Mouse (Mus musculus): ENCODE measurements around the gene Pla2g4a.
"Not testable (repeated sequence)": the region's sequence is repeated elsewhere in the genome, so short reads cannot be mapped to it uniquely, and the experiment has no call there.

Pla2g4a gene

GRCm38 (mm10) chr1:149937825-149938224 lies 23.3 kb downstream of the Pla2g4a start:
- no peak for DNase-seq (ENCODE audit: inconsistent ontology term)

- DNase-seq (ENCODE audit: inconsistent ontology term), result peak; percentile 24
These were observed 31.9 kb downstream of the Pla2g4a start for GRCm38 (mm10) chr1:149929140-149929539.

- DNase-seq (ENCODE audit: inconsistent ontology term), result not testable (repeated sequence)
These were observed 37.4 kb downstream of the Pla2g4a start for GRCm38 (mm10) chr1:149923737-149924136.

GRCm38 (mm10) chr1:149922219-149922618 lies 38.9 kb downstream of the Pla2g4a start:
- DNase-seq (ENCODE audit: inconsistent ontology term), result peak; percentile 64

- no peak for DNase-seq (ENCODE audit: inconsistent ontology term)
These were observed 39.8 kb downstream of the Pla2g4a start for GRCm38 (mm10) chr1:149921325-149921724.

- DNase-seq (ENCODE audit: inconsistent ontology term), result no peak
These were observed 41.8 kb downstream of the Pla2g4a start for GRCm38 (mm10) chr1:149919301-149919700.

- no peak for DNase-seq (ENCODE audit: inconsistent ontology term)
These were observed 48.1 kb downstream of the Pla2g4a start for GRCm38 (mm10) chr1:149912984-149913383.

GRCm38 (mm10) chr1:149911050-149911449 lies 50.0 kb downstream of the Pla2g4a start:
- no peak for DNase-seq (ENCODE audit: inconsistent ontology term)

- DNase-seq (ENCODE audit: inconsistent ontology term), result no peak
These were observed 63.0 kb downstream of the Pla2g4a start for GRCm38 (mm10) chr1:149898001-149898625.

GRCm38 (mm10) chr1:149896590-149896989 lies 64.5 kb downstream of the Pla2g4a start:
- DNase-seq (ENCODE audit: inconsistent ontology term), result no peak

GRCm38 (mm10) chr1:149894940-149895339 lies 66.2 kb downstream of the Pla2g4a start:
- DNase-seq (ENCODE audit: inconsistent ontology term), result no peak

GRCm38 (mm10) chr1:149893903-149894302 lies 67.2 kb downstream of the Pla2g4a start:
- DNase-seq (ENCODE audit: inconsistent ontology term), result no peak

GRCm38 (mm10) chr1:149891057-149891456 lies 70.0 kb downstream of the Pla2g4a start:
- no peak for DNase-seq (ENCODE audit: inconsistent ontology term)

- no peak for DNase-seq (ENCODE audit: inconsistent ontology term)
These were observed 78.6 kb downstream of the Pla2g4a start for GRCm38 (mm10) chr1:149882419-149883025.

GRCm38 (mm10) chr1:149878175-149878574 lies 82.9 kb downstream of the Pla2g4a start:
- no peak for DNase-seq (ENCODE audit: inconsistent ontology term)

- peak; percentile 26 for DNase-seq (ENCODE audit: inconsistent ontology term)
These were observed 84.6 kb downstream of the Pla2g4a start for GRCm38 (mm10) chr1:149876502-149876901.

- DNase-seq (ENCODE audit: inconsistent ontology term), result no peak
These were observed 89.5 kb downstream of the Pla2g4a start for GRCm38 (mm10) chr1:149871625-149872024.

GRCm38 (mm10) chr1:149867323-149867722 lies 93.8 kb downstream of the Pla2g4a start:
- no peak for DNase-seq (ENCODE audit: inconsistent ontology term)

- DNase-seq (ENCODE audit: inconsistent ontology term), result no peak
These were observed 94.9 kb downstream of the Pla2g4a start for GRCm38 (mm10) chr1:149866202-149866601.

GRCm38 (mm10) chr1:149862801-149863200 lies 98.3 kb downstream of the Pla2g4a start:
- DNase-seq (ENCODE audit: inconsistent ontology term), result peak; percentile 43

GRCm38 (mm10) chr1:149862181-149862580 lies 98.9 kb downstream of the Pla2g4a start:
- no peak for DNase-seq (ENCODE audit: inconsistent ontology term)

- DNase-seq (ENCODE audit: inconsistent ontology term), result no peak
These were observed 99.5 kb downstream of the Pla2g4a start for GRCm38 (mm10) chr1:149861543-149861942.

- DNase-seq (ENCODE audit: inconsistent ontology term), result no peak
These were observed 102.4 kb downstream of the Pla2g4a start for GRCm38 (mm10) chr1:149858734-149859133.

GRCm38 (mm10) chr1:149856720-149857119 lies 104.4 kb downstream of the Pla2g4a start:
- peak; percentile 50 for DNase-seq (ENCODE audit: inconsistent ontology term)
